Comparison of ENCODE assay signal across 8 mouse cellular contexts in the genomic region with DNA sequence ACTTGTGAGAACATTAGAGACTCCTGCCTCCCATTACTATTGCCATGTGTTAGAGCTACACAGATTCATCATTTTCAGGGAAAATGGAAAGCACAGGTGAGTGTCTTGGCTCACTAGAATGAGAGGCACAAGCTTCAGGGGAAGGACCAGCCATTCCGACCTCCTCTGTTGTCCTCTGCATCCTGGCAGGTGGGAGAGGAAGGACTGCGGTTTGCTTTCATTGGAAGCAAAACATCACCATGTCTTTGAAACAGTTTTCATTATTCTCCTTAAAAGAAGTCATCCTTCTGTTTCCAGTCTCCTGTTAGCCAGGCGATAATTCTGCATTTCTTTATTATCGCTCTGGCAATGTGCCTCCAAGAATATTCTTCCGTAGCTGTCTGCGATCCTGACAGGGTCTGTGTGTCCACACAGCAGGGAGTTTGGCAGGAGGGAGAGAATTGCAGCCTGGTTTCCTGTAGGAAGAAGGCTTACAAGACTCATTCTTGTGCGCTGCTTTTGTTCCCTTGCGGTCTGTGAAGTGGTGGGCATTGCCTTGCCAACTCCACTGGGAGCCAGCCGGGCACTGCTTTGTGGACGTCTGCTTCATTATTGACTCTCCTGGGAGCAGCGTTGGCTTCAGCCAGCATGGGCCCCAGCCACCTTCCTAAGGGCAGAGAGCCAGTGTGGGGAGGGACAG. TPM values are rescaled to one million over a fixed set of nuclear protein-coding genes. Genes with fewer than 3 reads are reported as not detected.
DNase-seq lines count a peak whose midpoint lies in the region; ATAC-seq and TF ChIP-seq lines count a peak whose summit lies in the region.

No protein-coding gene starts in this region.

- ATAC-seq in limb, embryonic 13.5 days (ENCODE audit: low FRiP score, low read depth) = no peak
- peak; percentile 85 for ATAC-seq in forebrain, postnatal 0 days
- ATAC-seq in midbrain, embryonic 15.5 days (replicated peaks) = peak; percentile 62

- DNase-seq in limb, embryonic 10.5 days (ENCODE audit: low spot score) = no peak
- peak; percentile 77 to 86 for DNase-seq in cerebellum, adult 2 months
- peak; percentile 67 for DNase-seq in forebrain, postnatal 0 days
- DNase-seq in kidney, postnatal 10 days = no peak
- no peak for DNase-seq in gastrocnemius, adult 2 months
- DNase-seq in adrenal gland, adult 8-10 months = no peak

- no peak overlapping the region for H3K4me3 ChIP-seq in limb, embryonic 13.5 days
- no peak overlapping the region for H3K4me3 ChIP-seq in limb, embryonic 10.5 days
- no peak overlapping the region for H3K4me3 ChIP-seq in cerebellum, adult 2 months (replicated peaks; ENCODE audit: insufficient read depth, low read depth, low read length)
- H3K4me3 ChIP-seq in forebrain, postnatal 0 days (ENCODE audit: low read depth, low read length) = no peak overlapping the region
- no peak overlapping the region for H3K4me3 ChIP-seq in midbrain, embryonic 15.5 days
- no peak overlapping the region for H3K4me3 ChIP-seq in gastrocnemius, adult 2 months

- no peaks in the 10 kb centered on the region for H3K27me3 ChIP-seq in limb, embryonic 13.5 days
- H3K27me3 ChIP-seq in limb, embryonic 10.5 days (ENCODE audit: low read depth, poor library complexity, severe bottlenecking) = no peaks in the 10 kb centered on the region
- H3K27me3 ChIP-seq in cerebellum, adult 2 months (ENCODE audit: control insufficient read depth, insufficient read depth, low read length) = no peaks in the 10 kb centered on the region
- no peaks in the 10 kb centered on the region for H3K27me3 ChIP-seq in forebrain, postnatal 0 days (ENCODE audit: insufficient read depth, low read length)
- no peaks in the 10 kb centered on the region for H3K27me3 ChIP-seq in midbrain, embryonic 15.5 days (replicated peaks)

- H3K4me1 ChIP-seq in limb, embryonic 13.5 days = peaks cover 9% of the 10 kb centered on the region
- peaks cover 6% of the 10 kb centered on the region for H3K4me1 ChIP-seq in limb, embryonic 10.5 days
- H3K4me1 ChIP-seq in cerebellum, adult 2 months (ENCODE audit: control insufficient read depth, insufficient read depth, low read length) = peaks cover 76% of the 10 kb centered on the region
- H3K4me1 ChIP-seq in forebrain, postnatal 0 days (ENCODE audit: insufficient read depth) = peaks cover 5% of the 10 kb centered on the region
- H3K4me1 ChIP-seq in midbrain, embryonic 15.5 days = peaks cover 53% of the 10 kb centered on the region

- WGBS in limb, embryonic 13.5 days = 76% methylated on average over 11 of the region's 11 CpGs
- WGBS in limb, embryonic 10.5 days = 86% methylated on average over 11 of the region's 11 CpGs
- 5% methylated on average over 11 of the region's 11 CpGs for WGBS in cerebellum, adult 2 months
- 14% methylated on average over 11 of the region's 11 CpGs for WGBS in forebrain, postnatal 0 days
- 24% methylated on average over 11 of the region's 11 CpGs for WGBS in midbrain, embryonic 15.5 days

- no peaks in the 10 kb centered on the region for H3K9me3 ChIP-seq in limb, embryonic 13.5 days
- H3K9me3 ChIP-seq in limb, embryonic 10.5 days (replicated peaks) = no peaks in the 10 kb centered on the region
- H3K9me3 ChIP-seq in forebrain, postnatal 0 days (ENCODE audit: low read length) = no peaks in the 10 kb centered on the region
- no peaks in the 10 kb centered on the region for H3K9me3 ChIP-seq in midbrain, embryonic 15.5 days

- intact Hi-C loops in gastrocnemius, adult 2 months (cut with DNase I) = no loop called here

- H3K27ac ChIP-seq in limb, embryonic 13.5 days = no peak overlapping the region
- H3K27ac ChIP-seq in limb, embryonic 10.5 days = no peak overlapping the region
- H3K27ac ChIP-seq in cerebellum, adult 2 months (ENCODE audit: insufficient read depth, low read length) = peak overlapping the region; percentile 63
- peak overlapping the region; percentile 23 for H3K27ac ChIP-seq in forebrain, postnatal 0 days (ENCODE audit: low read depth, low read length)
- H3K27ac ChIP-seq in midbrain, embryonic 15.5 days = peak overlapping the region; percentile 71
- H3K27ac ChIP-seq in gastrocnemius, adult 2 months = no peak overlapping the region

- 0 out of 2 replicates have a peak overlapping the region, but pooled peaks have one; percentile 25 for H3K9ac ChIP-seq in limb, embryonic 13.5 days
- no peak overlapping the region for H3K9ac ChIP-seq in forebrain, postnatal 0 days
- H3K9ac ChIP-seq in midbrain, embryonic 15.5 days = no peak overlapping the region

- no peak overlapping the region for H3K4me2 ChIP-seq in limb, embryonic 13.5 days (replicated peaks)
- H3K4me2 ChIP-seq in forebrain, postnatal 0 days (ENCODE audit: low read depth) = 0 out of 2 replicates have a peak overlapping the region, but pooled peaks have one; percentile 17
- H3K4me2 ChIP-seq in midbrain, embryonic 15.5 days = peak overlapping the region; percentile 25

- no peaks in the 10 kb centered on the region for H3K36me3 ChIP-seq in limb, embryonic 13.5 days
- H3K36me3 ChIP-seq in limb, embryonic 10.5 days = peaks cover 8% of the 10 kb centered on the region; the same call in 1 of the 2 replicates
- no peaks in the 10 kb centered on the region for H3K36me3 ChIP-seq in forebrain, postnatal 0 days (ENCODE audit: insufficient read depth)
- H3K36me3 ChIP-seq in midbrain, embryonic 15.5 days (replicated peaks) = no peaks in the 10 kb centered on the region

- no peak for TF ChIP-seq POLR2A in cerebellum, adult 2 months (IDR thresholded peaks at IDR 0.05; ENCODE audit: borderline replicate concordance, insufficient read depth, low read length)

- no peak for TF ChIP-seq CTCF in cerebellum, adult 2 months (IDR thresholded peaks at IDR 0.05; ENCODE audit: borderline replicate concordance, insufficient read depth, low read depth, low read length)
- no peak for TF ChIP-seq CTCF in forebrain, postnatal 0 days (IDR thresholded peaks at IDR 0.05; ENCODE audit: low read depth)
- TF ChIP-seq CTCF in gastrocnemius, adult 2 months (IDR thresholded peaks at IDR 0.05) = no peak

RNA-seq across cellular contexts. Expression of a gene that starts 36.2 kb away (rescaled TPM):
- 8.4 and 9.2 TPM in 2 replicates for polyA plus RNA-seq in limb, embryonic 13.5 days (2015; fragmentation: Nextera tagmentation; extraction: Ambion mirVana)
- 13.8 and 14.5 TPM in 2 replicates for polyA plus RNA-seq in limb, embryonic 10.5 days (2016; fragmentation: Nextera tagmentation; extraction: Ambion mirVana)
- polyA plus RNA-seq in cerebellum, adult 2 months (2012; rRNA removed) = 257 and 291 TPM in 2 replicates
- 349 and 408 TPM in 2 replicates for total RNA-seq in forebrain, postnatal 0 days (2014; rRNA removed)
- polyA plus RNA-seq in forebrain, postnatal 0 days (2015; fragmentation: Nextera tagmentation; extraction: Ambion mirVana) = 112 and 163 TPM in 2 replicates
- 205 and 215 TPM in 2 replicates for polyA plus RNA-seq in midbrain, embryonic 15.5 days (2015; fragmentation: Nextera tagmentation; extraction: Ambion mirVana)
- under 1 TPM; 0.10 to 0.20 TPM for total RNA-seq in gastrocnemius, adult 2 months (2021)
- total RNA-seq in adrenal gland, adult 8-10 months (2022) = 10 to 100 TPM; 10.0 to 17.4 (median 13.4) TPM

Comparison
In these comparisons a context has a peak if more than half of its experiments do, and no peak if none do; other contexts are left out.
1. H3K27ac ChIP-seq: peak in cerebellum, adult 2 months (single experiment), forebrain, postnatal 0 days (single experiment) and midbrain, embryonic 15.5 days (single experiment); none in limb, embryonic 13.5 days (single experiment), limb, embryonic 10.5 days (single experiment) and gastrocnemius, adult 2 months (single experiment).
2. DNase-seq: peak in cerebellum, adult 2 months (2 of 2) and forebrain, postnatal 0 days (single experiment); none in limb, embryonic 10.5 days (single experiment), kidney, postnatal 10 days (single experiment), gastrocnemius, adult 2 months (single experiment) and adrenal gland, adult 8-10 months (single experiment).